Mouse (Mus musculus) lung, adult 2 months (tissue): Measurements from ENCODE around the gene Dars. TPM values are rescaled to one million over a fixed set of nuclear protein-coding genes. Genes with fewer than 3 reads are reported as not detected.

ENCODE experiments used
- DNase-seq: peaks from one replicate; pipeline ENCODE4 v3.0.0; 2022
- H3K4me1 ChIP-seq: fragments of 200-500 bp; 2 replicates; pipeline ENCODE4 v1.6.1; 2011; ENCODE audit warnings: low read length; ENCODE audit not compliant: control insufficient read depth, insufficient read depth
- H3K4me3 ChIP-seq: fragments of 200-500 bp; replicated peaks from 2 replicates; pipeline ENCODE3; 2011; ENCODE audit warnings: low read depth, mild to moderate bottlenecking, control low read depth, low read length; ENCODE audit errors: extremely low read depth
- CTCF ChIP-seq: fragments of 200-500 bp; IDR thresholded peaks from 2 replicates; pipeline ENCODE4 v1.5.1; 2011; ENCODE audit warnings: mild to moderate bottlenecking, low read length, control low read depth; ENCODE audit not compliant: insufficient read depth
- POLR2A ChIP-seq: fragments of 200-500 bp; IDR thresholded peaks from 2 replicates; pipeline ENCODE4 v1.6.1; 2011; ENCODE audit warnings: low read depth, mild to moderate bottlenecking, control low read depth, low read length, borderline replicate concordance; ENCODE audit errors: extremely low read depth
- WGBS: fragments of 180-500 bp; shearing (Covaris S2); methylation state at CpG from one replicate; pipeline ENCODE4 v1.1.7; 2018; 5-methylcytosine and 5-hydroxymethylcytosine counted together
- polyA plus RNA-seq: library from polyadenylated mRNA; depleted of rRNA; stranded (reverse); fragments of >200 nt; gene quantifications from 2 replicates; pipeline ENCODE4 v1.2.3, GENCODE M21; 2012; rRNA removed

Dars gene
- polyA plus RNA-seq, 1 experiment = 12.2 TPM

- no peak for DNase-seq
- 58% methylated on average over 4 of the region's 4 CpGs for WGBS
- H3K4me1 ChIP-seq = no peaks in the 10 kb centered on the region
- H3K4me3 ChIP-seq = no peak overlapping the region
- TF ChIP-seq CTCF = no peak
- TF ChIP-seq POLR2A = no peak
Observed at GRCm38 (mm10) chr1:128314665-128315064, 102.5 kb downstream of the Dars start.

Other genes starting within 250 kb of the Dars start
- gene Ubxn4, start 173.4 kb downstream of the Dars start, polyA plus RNA-seq = 17.0 and 19.2 TPM in 2 replicates
- gene Lct, start 89.0 kb downstream of the Dars start, polyA plus RNA-seq = 0.09 and 0.17 TPM in 2 replicates
- gene Mcm6, start 57.7 kb downstream of the Dars start, polyA plus RNA-seq = 6.9 and 11.5 TPM in 2 replicates
- gene Cxcr4, start 174.9 kb upstream of the Dars start, polyA plus RNA-seq = 163 and 178 TPM in 2 replicates